Mouse (Mus musculus) cerebellum, adult 2 months (tissue): ENCODE data around the gene 4931422A03Rik. TPM values are rescaled to one million over a fixed set of nuclear protein-coding genes. Genes with fewer than 3 reads are reported as not detected.
A peak's percentile ranks its signal among the peaks of the same experiment; 100 is the strongest.
"Not testable (repeated sequence)": the region's sequence is repeated elsewhere in the genome, so short reads cannot be mapped to it uniquely, and the experiment has no call there.

ENCODE experiments used
- DNase-seq, 2 experiments: peaks; one replicate each; pipeline ENCODE4 v3.0.0; 2021
- H3K27ac ChIP-seq: fragments of 200-500 bp; 2 replicates; pipeline ENCODE4 v1.5.1; 2012; ENCODE audit warnings: low read length, control low read depth, inconsistent platforms; ENCODE audit not compliant: insufficient read depth
- H3K27me3 ChIP-seq: fragments of 200-500 bp; 2 replicates; pipeline ENCODE4 v1.6.1; 2012; ENCODE audit warnings: inconsistent platforms, mild to moderate bottlenecking, low read length, moderate library complexity; ENCODE audit not compliant: control insufficient read depth, insufficient read depth
- H3K4me1 ChIP-seq: fragments of 200-500 bp; 2 replicates; pipeline ENCODE4 v1.6.1; 2011; ENCODE audit warnings: low read length; ENCODE audit not compliant: control insufficient read depth, insufficient read depth
- H3K4me3 ChIP-seq: fragments of 200-500 bp; replicated peaks from 2 replicates; pipeline ENCODE3; 2011; ENCODE audit warnings: mild to moderate bottlenecking, low read depth, low read length, control low read depth; ENCODE audit not compliant: insufficient read depth
- CTCF ChIP-seq: fragments of 200-500 bp; IDR thresholded peaks from 2 replicates; pipeline ENCODE4 v1.5.1; 2011; ENCODE audit warnings: low read depth, mild to moderate bottlenecking, control low read depth, low read length, moderate library complexity, borderline replicate concordance; ENCODE audit not compliant: insufficient read depth
- POLR2A ChIP-seq: fragments of 200-500 bp; IDR thresholded peaks from 2 replicates; pipeline ENCODE4 v1.6.1; 2011; ENCODE audit warnings: low read length, control low read depth, borderline replicate concordance; ENCODE audit not compliant: insufficient read depth
- WGBS: fragments of 180-500 bp; shearing (Covaris S2); methylation state at CpG from one replicate; pipeline ENCODE4 v1.1.7; 2018; 5-methylcytosine and 5-hydroxymethylcytosine counted together
- polyA plus RNA-seq: library from polyadenylated mRNA; depleted of rRNA; stranded (reverse); fragments of >200 nt; gene quantifications from 2 replicates; pipeline ENCODE4 v1.2.3, GENCODE M21; 2012

Gene 4931422A03Rik
- polyA plus RNA-seq, 1 experiment: not detected

- no peak for DNase-seq
- Histone ChIP-seq H3K4me3 (no peak overlapping the region), H3K4me1 (no peaks in the 10 kb centered on the region), H3K27ac (no peak overlapping the region), H3K27me3 (no peaks in the 10 kb centered on the region)
- TF ChIP-seq POLR2A (no peak), CTCF (no peak)
These were observed 36.9 kb downstream of the 4931422A03Rik start for GRCm38 (mm10) chr2:103991303-103991702.

GRCm38 (mm10) chr2:103989724-103990123, 38.4 kb downstream of the 4931422A03Rik start:
- DNase-seq: no peak
- Histone ChIP-seq H3K4me1 (no peaks in the 10 kb centered on the region), H3K4me3 (no peak overlapping the region), H3K27me3 (no peaks in the 10 kb centered on the region), H3K27ac (no peak overlapping the region)
- 87% methylated on average over 6 of the region's 6 CpGs for WGBS
- TF ChIP-seq POLR2A: no peak
- no peak for TF ChIP-seq CTCF

GRCm38 (mm10) chr2:103987595-103987994, 40.6 kb downstream of the 4931422A03Rik start:
- H3K4me1 ChIP-seq, H3K27me3 ChIP-seq, H3K27ac ChIP-seq, H3K4me3 ChIP-seq, DNase-seq: not testable (repeated sequence)
- 69% methylated on average over 8 of the region's 8 CpGs for WGBS

- H3K4me3 ChIP-seq: no peak overlapping the region
- TF ChIP-seq POLR2A (no peak), CTCF (no peak)
- no peak for DNase-seq
- no peak overlapping the region for H3K27ac ChIP-seq
- no peaks in the 10 kb centered on the region for H3K4me1 ChIP-seq
- H3K27me3 ChIP-seq: no peaks in the 10 kb centered on the region
- 92% methylated on average over 10 of the region's 10 CpGs for WGBS
These were observed 45.0 kb downstream of the 4931422A03Rik start for GRCm38 (mm10) chr2:103983146-103983545.

GRCm38 (mm10) chr2:103982250-103982649, 45.9 kb downstream of the 4931422A03Rik start:
- TF ChIP-seq POLR2A (no peak), CTCF (peak; percentile 83)
- Histone ChIP-seq H3K4me1 (no peaks in the 10 kb centered on the region), H3K4me3 (no peak overlapping the region), H3K27me3 (no peaks in the 10 kb centered on the region), H3K27ac (no peak overlapping the region)
- WGBS: 7% methylated on average over 5 of the region's 5 CpGs
- DNase-seq: peak; percentile 56 to 60

- DNase-seq: no peak
- no peak overlapping the region for H3K27ac ChIP-seq
- WGBS: 48% methylated on average over 9 of the region's 9 CpGs
- TF ChIP-seq POLR2A (no peak), CTCF (no peak)
- H3K4me3 ChIP-seq: no peak overlapping the region
- no peaks in the 10 kb centered on the region for H3K27me3 ChIP-seq
- no peaks in the 10 kb centered on the region for H3K4me1 ChIP-seq
These were observed 50.4 kb downstream of the 4931422A03Rik start for GRCm38 (mm10) chr2:103977716-103978115.

- no peak for DNase-seq
- H3K4me1 ChIP-seq: no peaks in the 10 kb centered on the region
- TF ChIP-seq POLR2A (no peak), CTCF (no peak)
- no peaks in the 10 kb centered on the region for H3K27me3 ChIP-seq
- 54% methylated on average over 8 of the region's 8 CpGs for WGBS
- no peak overlapping the region for H3K27ac ChIP-seq
- no peak overlapping the region for H3K4me3 ChIP-seq
These were observed 50.9 kb downstream of the 4931422A03Rik start for GRCm38 (mm10) chr2:103977216-103977615.

- no peaks in the 10 kb centered on the region for H3K27me3 ChIP-seq
- H3K4me1 ChIP-seq: no peaks in the 10 kb centered on the region
- no peak for TF ChIP-seq CTCF
- 65% methylated on average over 7 of the region's 7 CpGs for WGBS
- H3K4me3 ChIP-seq: no peak overlapping the region
- DNase-seq: no peak
- no peak overlapping the region for H3K27ac ChIP-seq
These were observed 52.3 kb downstream of the 4931422A03Rik start for GRCm38 (mm10) chr2:103975904-103976303.

- peaks cover 2% of the 10 kb centered on the region; the same call in 1 of the 2 replicates for H3K27me3 ChIP-seq
- 72% methylated on average over 3 of the region's 3 CpGs for WGBS
- TF ChIP-seq CTCF (no peak), POLR2A (no peak)
- H3K4me1 ChIP-seq: no peaks in the 10 kb centered on the region
- no peak overlapping the region for H3K27ac ChIP-seq
- no peak for DNase-seq
- H3K4me3 ChIP-seq: no peak overlapping the region
These were observed 56.3 kb downstream of the 4931422A03Rik start for GRCm38 (mm10) chr2:103971838-103972237.
